Mouse (Mus musculus) midbrain, embryonic 12.5 days (tissue): ENCODE data around the gene Uncx. TPM values are rescaled to one million over a fixed set of nuclear protein-coding genes. Genes with fewer than 3 reads are reported as not detected.
"Not testable (repeated sequence)": the region's sequence is repeated elsewhere in the genome, so short reads cannot be mapped to it uniquely, and the experiment has no call there.

ENCODE experiments used
- ATAC-seq: fragments of 200-750 bp; cut with Nextera tagmentation; 2 replicates; pipeline ENCODE4 v1.8.0; 2017; ENCODE audit warnings: low read depth, moderate TSS enrichment, moderate library complexity; ENCODE audit not compliant: low FRiP score
- H3K27ac ChIP-seq: fragments of 300-500 bp; sonication (generic); replicated peaks from 2 replicates; pipeline ENCODE4 v1.5.1; 2016; ENCODE audit warnings: mild to moderate bottlenecking
- H3K27me3 ChIP-seq: fragments of 300-500 bp; sonication (generic); 2 replicates; pipeline ENCODE4 v1.6.1; 2016; ENCODE audit warnings: mild to moderate bottlenecking
- H3K36me3 ChIP-seq: fragments of 300-500 bp; sonication (generic); 2 replicates; pipeline ENCODE4 v1.6.1; 2016
- H3K4me1 ChIP-seq: fragments of 300-500 bp; sonication (generic); 2 replicates; pipeline ENCODE4 v1.6.1; 2016
- H3K4me2 ChIP-seq: fragments of 300-500 bp; sonication (generic); replicated peaks from 2 replicates; pipeline ENCODE4 v1.6.1; 2016; ENCODE audit warnings: mild to moderate bottlenecking, moderate library complexity
- H3K4me3 ChIP-seq: fragments of 300-500 bp; sonication (generic); 2 replicates; pipeline ENCODE4 v1.5.1; 2016; ENCODE audit warnings: mild to moderate bottlenecking
- H3K9ac ChIP-seq: fragments of 300-500 bp; sonication (generic); replicated peaks from 2 replicates; pipeline ENCODE4 v1.6.1; 2016; ENCODE audit warnings: mild to moderate bottlenecking, moderate library complexity
- H3K9me3 ChIP-seq: fragments of 300-500 bp; sonication (generic); 2 replicates; pipeline ENCODE4 v1.6.1; 2016; ENCODE audit warnings: mild to moderate bottlenecking
- WGBS: fragments of 180-500 bp; shearing (Covaris S2); methylation state at CpG from one replicate; pipeline ENCODE4 v1.1.7; 2016; 5-methylcytosine and 5-hydroxymethylcytosine counted together
- polyA plus RNA-seq: library from polyadenylated mRNA; unstranded; fragments of >200 nt; fragmentation: Nextera tagmentation; extraction: Ambion mirVana; gene quantifications from 2 replicates; pipeline ENCODE4 v1.2.1, GENCODE M21; 2016

The Uncx gene
- polyA plus RNA-seq, 1 experiment from 2014 or later: 90.8 TPM

- 85% methylated on average over 7 of the region's 7 CpGs for WGBS
- no peak overlapping the region for H3K4me3 ChIP-seq
- peaks cover 12% of the 10 kb centered on the region; the same call in 1 of the 2 replicates for H3K4me1 ChIP-seq
- H3K4me2 ChIP-seq: no peak overlapping the region
- no peak for ATAC-seq
- H3K9me3 ChIP-seq: peaks cover 6% of the 10 kb centered on the region; the same call in 1 of the 2 replicates
- H3K36me3 ChIP-seq: no peaks in the 10 kb centered on the region
- peaks cover 14% of the 10 kb centered on the region for H3K27me3 ChIP-seq
- no peak overlapping the region for H3K9ac ChIP-seq
- no peak overlapping the region for H3K27ac ChIP-seq
Observed at GRCm38 (mm10) chr5:139573606-139574311, 30.5 kb downstream of the Uncx start.

- ATAC-seq: no peak
- Histone ChIP-seq H3K27ac (no peak overlapping the region), H3K4me3 (no peak overlapping the region), H3K9ac (no peak overlapping the region), H3K4me2 (no peak overlapping the region), H3K4me1 (peaks cover 13% of the 10 kb centered on the region; the same call in 1 of the 2 replicates), H3K36me3 (no peaks in the 10 kb centered on the region), H3K27me3 (peaks cover 21% of the 10 kb centered on the region), H3K9me3 (peaks cover 6% of the 10 kb centered on the region; the same call in 1 of the 2 replicates)
- WGBS: 80% methylated on average over 9 of the region's 9 CpGs
Observed at GRCm38 (mm10) chr5:139575054-139575453, 31.8 kb downstream of the Uncx start.

GRCm38 (mm10) chr5:139580171-139580743 is 37.0 kb downstream of the Uncx start:
- Histone ChIP-seq H3K4me3 (no peak overlapping the region), H3K9ac (no peak overlapping the region), H3K4me1 (peaks cover 32% of the 10 kb centered on the region), H3K27ac (peak overlapping the region; percentile 43; the same call in 1 of the 2 replicates), H3K27me3 (peaks cover 73% of the 10 kb centered on the region), H3K4me2 (peak overlapping the region; percentile 13), H3K9me3 (peaks cover 6% of the 10 kb centered on the region; the same call in 1 of the 2 replicates), H3K36me3 (no peaks in the 10 kb centered on the region)
- 27% methylated on average over 27 of the region's 27 CpGs for WGBS
- no peak for ATAC-seq

- peak; percentile 67 for ATAC-seq
- peaks cover 37% of the 10 kb centered on the region for H3K4me1 ChIP-seq
- H3K36me3 ChIP-seq: no peaks in the 10 kb centered on the region
- 3% methylated on average over 10 of the region's 10 CpGs for WGBS
- peaks cover 6% of the 10 kb centered on the region; the same call in 1 of the 2 replicates for H3K9me3 ChIP-seq
- peak overlapping the region; percentile 13; the same call in 1 of the 2 replicates for H3K4me2 ChIP-seq
- peaks cover 83% of the 10 kb centered on the region for H3K27me3 ChIP-seq
- H3K27ac ChIP-seq: peak overlapping the region; percentile 32; the same call in 1 of the 2 replicates
- H3K9ac ChIP-seq: no peak overlapping the region
- H3K4me3 ChIP-seq: no peak overlapping the region
Observed at GRCm38 (mm10) chr5:139581308-139581868, 38.1 kb downstream of the Uncx start.

- Histone ChIP-seq H3K4me1 (peaks cover 34% of the 10 kb centered on the region), H3K9ac (peak overlapping the region; percentile 37; the same call in 1 of the 2 replicates), H3K27ac (peak overlapping the region; percentile 67), H3K9me3 (0 out of 2 replicates have a peak, but pooled peaks cover 4% of the 10 kb centered on the region), H3K4me2 (peak overlapping the region; percentile 43), H3K27me3 (peaks cover 75% of the 10 kb centered on the region), H3K36me3 (no peaks in the 10 kb centered on the region), H3K4me3 (no peak overlapping the region)
- ATAC-seq: peak; percentile 52
- 2% methylated on average over 39 of the region's 39 CpGs for WGBS
Observed at GRCm38 (mm10) chr5:139584971-139585747, 41.9 kb downstream of the Uncx start.

- peak overlapping the region; percentile 67 for H3K27ac ChIP-seq
- H3K4me3 ChIP-seq: no peak overlapping the region
- ATAC-seq: no peak
- H3K27me3 ChIP-seq: peaks cover 72% of the 10 kb centered on the region
- 10% methylated on average over 8 of the region's 8 CpGs for WGBS
- H3K4me1 ChIP-seq: peaks cover 30% of the 10 kb centered on the region
- peak overlapping the region; percentile 34; the same call in 1 of the 2 replicates for H3K9ac ChIP-seq
- H3K9me3 ChIP-seq: 0 out of 2 replicates have a peak, but pooled peaks cover 4% of the 10 kb centered on the region
- H3K4me2 ChIP-seq: peak overlapping the region; percentile 43
- no peaks in the 10 kb centered on the region for H3K36me3 ChIP-seq
Observed at GRCm38 (mm10) chr5:139585748-139586060, 42.4 kb downstream of the Uncx start.

- not testable (repeated sequence) for H3K27ac ChIP-seq, H3K36me3 ChIP-seq, H3K4me2 ChIP-seq, ATAC-seq, H3K4me3 ChIP-seq, H3K9ac ChIP-seq, H3K9me3 ChIP-seq
- Histone ChIP-seq H3K4me1 (peaks cover 18% of the 10 kb centered on the region), H3K27me3 (peaks cover 66% of the 10 kb centered on the region)
- 92% methylated on average over 4 of the region's 5 CpGs for WGBS
Observed at GRCm38 (mm10) chr5:139587459-139587858, 44.2 kb downstream of the Uncx start.

- not testable (repeated sequence) for H3K27ac ChIP-seq, H3K36me3 ChIP-seq, H3K4me3 ChIP-seq, ATAC-seq, H3K4me2 ChIP-seq, H3K9ac ChIP-seq, H3K9me3 ChIP-seq
- Histone ChIP-seq H3K4me1 (peaks cover 12% of the 10 kb centered on the region), H3K27me3 (peaks cover 53% of the 10 kb centered on the region)
- WGBS: 49% methylated on average over 6 of the region's 6 CpGs
Observed at GRCm38 (mm10) chr5:139590682-139591360, 47.5 kb downstream of the Uncx start.

GRCm38 (mm10) chr5:139592011-139592410 is 48.7 kb downstream of the Uncx start:
- ATAC-seq: no peak
- Histone ChIP-seq H3K4me1 (peaks cover 12% of the 10 kb centered on the region; the same call in 1 of the 2 replicates), H3K27ac (no peak overlapping the region), H3K36me3 (no peaks in the 10 kb centered on the region), H3K9ac (no peak overlapping the region), H3K27me3 (peaks cover 48% of the 10 kb centered on the region), H3K9me3 (0 out of 2 replicates have a peak, but pooled peaks cover 4% of the 10 kb centered on the region), H3K4me2 (no peak overlapping the region), H3K4me3 (no peak overlapping the region)
- WGBS: 84% methylated on average over 3 of the region's 3 CpGs

GRCm38 (mm10) chr5:139592850-139593249 is 49.6 kb downstream of the Uncx start:
- H3K4me1 ChIP-seq: peaks cover 12% of the 10 kb centered on the region; the same call in 1 of the 2 replicates
- H3K27ac ChIP-seq: 0 out of 2 replicates have a peak overlapping the region, but pooled peaks have one; percentile 35
- ATAC-seq: no peak
- H3K4me2 ChIP-seq: no peak overlapping the region
- H3K9me3 ChIP-seq: 0 out of 2 replicates have a peak, but pooled peaks cover 2% of the 10 kb centered on the region
- H3K27me3 ChIP-seq: peaks cover 48% of the 10 kb centered on the region
- H3K36me3 ChIP-seq: no peaks in the 10 kb centered on the region
- 68% methylated on average over 3 of the region's 3 CpGs for WGBS
- no peak overlapping the region for H3K4me3 ChIP-seq
- no peak overlapping the region for H3K9ac ChIP-seq

- ATAC-seq: no peak
- Histone ChIP-seq H3K9ac (no peak overlapping the region), H3K27ac (peak overlapping the region; percentile 56), H3K9me3 (no peaks in the 10 kb centered on the region), H3K4me1 (peaks cover 20% of the 10 kb centered on the region), H3K4me2 (peak overlapping the region; percentile 32), H3K36me3 (no peaks in the 10 kb centered on the region), H3K27me3 (peaks cover 53% of the 10 kb centered on the region), H3K4me3 (no peak overlapping the region)
- WGBS: 15% methylated on average over 21 of the region's 21 CpGs
Observed at GRCm38 (mm10) chr5:139593746-139594145, 50.5 kb downstream of the Uncx start.
